Mouse (Mus musculus) MN1 (cell line): ENCODE data around the gene Dab1.

Experiments
- DNase-seq: peaks from one replicate; pipeline ENCODE4 v3.0.0-alpha.2; 2016; ENCODE audit warnings: low spot score

Dab1 gene

DNA sequence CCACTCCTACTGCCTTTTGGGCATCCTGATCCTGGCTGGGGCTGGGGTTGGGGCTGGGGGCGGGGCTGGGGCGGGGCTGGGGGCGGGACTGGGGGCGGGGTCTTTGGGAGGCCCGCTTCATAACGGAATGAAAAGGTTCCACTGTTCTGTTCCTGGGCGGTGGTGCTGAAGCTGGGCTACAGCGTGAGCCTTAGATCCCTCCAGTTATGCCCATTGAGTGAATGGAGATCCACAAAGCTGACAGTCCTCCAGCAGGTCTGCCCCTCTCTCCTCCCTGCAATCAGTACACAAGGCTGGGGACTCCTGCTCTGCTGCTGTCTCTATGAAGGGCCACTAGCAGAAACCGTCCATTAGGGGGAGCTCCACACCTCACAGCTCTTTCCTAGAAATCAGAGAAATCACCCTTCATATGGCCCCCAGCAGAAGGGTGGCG, 895.4 kb downstream of the Dab1 start:
- DNase-seq = no peak

DNA sequence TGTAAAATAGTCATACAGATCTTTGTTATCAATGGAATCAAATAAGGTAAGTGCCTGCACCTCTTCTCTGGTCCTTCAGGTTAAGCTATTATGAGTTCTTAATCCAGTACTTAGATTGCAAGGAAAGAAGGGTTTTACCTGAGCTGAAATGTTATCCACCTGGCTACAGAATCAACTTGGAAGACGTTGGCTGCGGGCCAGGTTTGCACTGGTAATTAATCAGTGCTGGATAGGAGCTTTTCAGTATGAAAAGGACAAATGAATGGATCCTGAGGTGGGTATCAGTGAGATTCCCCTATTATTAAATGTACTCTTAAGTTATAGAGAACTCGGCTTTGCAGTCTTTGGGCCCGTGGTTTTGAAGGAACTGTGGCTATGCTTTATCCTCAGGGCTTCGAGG, 896.5 kb downstream of the Dab1 start:
- no peak for DNase-seq

DNA sequence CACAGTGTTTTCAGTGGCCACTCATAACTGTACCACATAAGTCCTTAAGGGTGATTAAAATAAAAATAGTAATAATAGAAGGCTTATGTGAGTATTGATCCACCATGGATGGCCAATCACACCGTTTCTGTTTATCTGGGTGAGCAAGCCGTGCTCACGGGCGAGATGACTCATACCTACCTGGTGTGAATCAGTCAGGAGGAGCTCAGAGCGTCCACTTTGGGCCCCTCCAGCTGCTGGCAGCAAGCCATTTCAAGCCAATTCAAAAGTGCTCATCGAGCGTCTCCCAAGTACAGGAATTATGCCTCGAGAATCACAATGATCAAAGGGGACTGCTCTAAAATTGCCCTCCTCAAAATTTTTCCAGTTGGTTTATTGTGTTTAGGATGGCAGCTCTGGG, 903.2 kb downstream of the Dab1 start:
- no peak for DNase-seq

DNA sequence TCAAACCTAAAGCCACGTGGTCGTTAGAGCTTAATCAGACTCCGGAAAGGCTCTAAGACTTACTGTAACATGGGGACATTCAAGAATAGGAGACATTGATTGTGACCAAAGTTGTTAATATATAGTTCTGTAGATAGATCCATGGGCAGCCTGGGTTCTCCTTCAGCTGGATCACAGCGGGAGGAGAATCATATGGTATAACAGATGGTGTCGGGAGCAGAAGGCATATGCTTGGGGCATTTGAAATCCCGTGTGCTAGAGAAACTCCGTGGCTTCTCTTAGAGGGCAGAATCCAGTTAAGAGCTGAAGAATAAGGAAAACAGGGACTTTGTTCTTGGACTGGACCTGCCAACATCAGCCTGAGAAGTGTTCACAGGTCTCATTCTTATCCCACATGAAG, 904.6 kb downstream of the Dab1 start:
- DNase-seq = no peak

DNA sequence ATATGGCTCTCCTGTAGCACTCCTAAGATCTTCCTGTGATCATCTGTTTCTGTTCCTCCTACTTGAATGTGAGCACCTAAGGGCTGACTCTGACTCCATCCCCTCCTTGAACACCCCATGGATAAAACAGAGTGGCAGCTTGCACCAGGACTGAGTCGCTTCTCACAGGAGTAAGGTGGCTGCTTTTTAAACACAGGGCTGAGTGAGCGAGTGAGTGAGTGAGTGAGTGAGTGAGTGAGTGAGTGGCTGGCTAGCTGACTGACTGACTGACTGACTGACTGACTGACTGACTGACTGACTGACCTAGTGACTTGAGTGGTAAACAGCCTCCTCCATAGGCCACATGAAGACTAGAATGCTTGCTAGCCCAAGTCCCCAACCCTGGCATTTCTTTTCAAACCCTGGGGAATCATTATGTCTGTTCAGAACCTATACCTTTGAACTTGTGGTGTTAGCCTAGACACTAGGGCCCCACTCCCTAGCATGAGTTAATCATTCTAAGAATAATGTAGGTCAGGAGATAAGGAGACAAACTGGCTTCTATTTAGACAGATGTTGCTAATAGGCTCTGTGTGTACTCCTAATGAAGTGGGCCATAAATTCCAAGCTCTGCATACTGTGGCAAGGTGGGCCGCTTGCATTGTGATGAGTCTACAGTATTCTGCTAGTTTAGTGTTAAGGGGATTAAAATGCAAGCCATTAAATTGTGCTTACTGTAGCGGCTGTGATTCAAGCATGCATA, 910.9 kb downstream of the Dab1 start:
- DNase-seq = no peak

DNA sequence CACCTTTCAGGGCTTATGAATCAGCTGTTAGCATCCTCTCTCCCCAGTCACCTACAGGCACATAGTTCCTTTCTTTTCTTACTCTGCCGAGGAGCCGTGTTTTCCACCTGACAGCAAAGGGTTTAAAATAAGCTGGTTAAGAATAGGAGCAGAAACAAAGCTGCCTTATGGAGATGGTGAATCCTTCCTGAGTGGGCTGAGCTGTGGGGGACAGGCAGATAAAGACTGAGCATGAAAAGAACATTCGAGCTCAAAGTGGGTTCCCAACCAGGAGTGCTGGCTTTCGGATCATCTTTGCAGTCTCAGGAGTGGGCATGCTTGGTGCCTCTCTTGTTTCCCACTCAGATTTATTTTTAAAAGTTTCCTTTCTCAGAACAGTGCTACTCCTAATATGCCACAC, 913.7 kb downstream of the Dab1 start:
- no peak for DNase-seq

DNA sequence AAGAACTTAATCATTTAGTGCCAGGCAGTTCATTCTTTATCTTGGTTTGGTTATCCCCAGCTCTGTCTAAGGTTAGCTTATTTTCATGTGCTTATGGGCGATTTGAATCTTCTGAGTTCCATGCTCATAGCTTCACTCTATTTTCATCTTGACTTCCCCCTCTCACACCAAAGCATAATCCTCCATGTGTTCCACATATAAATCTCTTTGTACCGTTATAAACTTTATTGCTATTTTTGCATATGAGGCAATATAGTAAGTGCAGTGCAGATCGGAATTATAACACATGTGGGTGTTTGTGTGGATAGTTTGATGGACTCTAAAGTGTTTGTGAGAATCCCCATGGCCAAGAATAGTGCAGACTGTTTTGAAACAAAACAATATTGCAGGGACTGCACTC, 919.3 kb downstream of the Dab1 start:
- DNase-seq = no peak

DNA sequence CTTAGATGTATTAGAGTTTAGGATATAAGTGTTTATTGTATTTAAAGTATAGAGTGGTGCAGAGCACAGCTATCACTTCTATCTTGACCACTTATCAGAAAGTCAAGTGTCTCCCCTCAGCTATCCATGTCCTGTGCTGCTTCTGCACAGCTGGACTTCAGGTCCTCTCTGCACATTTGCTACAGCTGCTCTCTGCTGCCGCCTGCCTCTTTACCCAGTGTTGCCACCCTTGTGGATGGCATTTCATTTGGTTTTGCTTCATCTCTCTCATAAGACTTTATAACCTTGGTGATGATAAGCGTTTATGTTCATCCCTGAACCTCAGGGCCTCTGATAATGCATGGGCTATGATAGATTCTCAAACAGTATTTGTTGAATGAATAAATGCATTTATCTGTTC, 919.9 kb downstream of the Dab1 start:
- no peak for DNase-seq

DNA sequence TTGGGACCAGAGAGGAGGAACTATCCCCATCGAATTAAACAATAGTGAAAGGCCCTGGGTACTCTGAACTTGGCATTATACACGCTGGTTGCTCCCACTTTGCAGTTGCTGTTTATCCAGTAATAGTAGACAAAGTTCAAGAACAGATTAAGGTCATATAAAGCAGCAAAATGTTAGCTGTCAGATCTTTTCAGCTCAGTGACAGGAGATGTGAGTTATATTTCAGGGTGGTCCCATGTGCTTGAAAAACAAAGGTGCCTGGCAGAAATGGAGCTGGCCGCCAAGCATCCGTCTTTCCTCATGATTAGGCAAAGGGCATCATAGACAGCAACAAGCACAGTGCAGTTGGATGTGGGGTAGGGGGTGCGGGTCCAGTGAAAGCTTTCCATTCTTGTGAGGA, 927.9 kb downstream of the Dab1 start:
- no peak for DNase-seq

DNA sequence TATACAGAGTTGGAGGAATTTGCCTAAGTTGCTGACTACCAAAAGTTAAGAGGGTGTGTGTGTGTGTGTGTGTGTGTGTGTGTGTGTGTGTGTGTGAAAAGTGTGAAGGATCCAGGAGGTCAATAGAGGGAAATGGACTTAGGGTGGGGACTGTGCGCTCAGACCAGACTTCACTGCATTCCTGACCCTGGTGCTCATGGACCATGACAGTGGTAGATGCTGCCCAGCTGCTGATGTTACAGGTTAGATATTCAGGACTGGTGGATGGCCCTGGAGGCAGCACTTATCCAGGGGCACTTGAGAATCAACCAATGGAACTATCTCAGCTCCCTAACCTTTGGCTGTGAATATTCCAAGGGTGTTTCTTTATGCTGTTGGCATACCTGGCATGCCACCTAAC, 929.1 kb downstream of the Dab1 start:
- DNase-seq = no peak

DNA sequence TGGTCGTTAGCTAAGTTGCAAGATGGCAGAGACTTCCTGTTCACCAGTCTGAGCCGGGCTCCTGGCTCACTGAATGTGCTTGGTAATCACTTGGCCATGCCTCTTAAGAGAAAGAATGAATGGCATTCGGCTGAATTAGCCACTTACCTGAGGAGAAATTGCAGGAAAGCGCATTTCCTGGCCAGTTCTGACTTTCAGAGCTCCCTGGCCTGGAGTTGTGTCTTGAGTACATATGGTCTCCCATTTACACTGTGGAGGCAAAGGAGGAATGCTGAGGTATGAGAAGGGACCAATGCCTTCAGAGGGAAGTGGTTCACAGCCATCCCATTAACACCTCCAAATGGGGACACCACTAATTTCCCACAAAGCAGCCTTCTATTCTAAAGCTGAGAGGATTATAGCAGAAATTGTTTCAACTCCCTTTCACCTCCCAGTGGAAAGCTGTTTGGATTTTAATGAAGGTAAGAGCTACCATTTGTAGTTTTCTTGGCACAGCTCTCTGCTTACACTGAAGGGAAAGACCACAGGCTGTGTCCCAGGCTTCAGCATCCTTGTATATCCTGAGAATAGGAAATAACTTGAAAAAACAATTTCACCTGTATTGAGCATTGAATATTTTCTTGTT, 931.5 kb downstream of the Dab1 start:
- DNase-seq = no peak

DNA sequence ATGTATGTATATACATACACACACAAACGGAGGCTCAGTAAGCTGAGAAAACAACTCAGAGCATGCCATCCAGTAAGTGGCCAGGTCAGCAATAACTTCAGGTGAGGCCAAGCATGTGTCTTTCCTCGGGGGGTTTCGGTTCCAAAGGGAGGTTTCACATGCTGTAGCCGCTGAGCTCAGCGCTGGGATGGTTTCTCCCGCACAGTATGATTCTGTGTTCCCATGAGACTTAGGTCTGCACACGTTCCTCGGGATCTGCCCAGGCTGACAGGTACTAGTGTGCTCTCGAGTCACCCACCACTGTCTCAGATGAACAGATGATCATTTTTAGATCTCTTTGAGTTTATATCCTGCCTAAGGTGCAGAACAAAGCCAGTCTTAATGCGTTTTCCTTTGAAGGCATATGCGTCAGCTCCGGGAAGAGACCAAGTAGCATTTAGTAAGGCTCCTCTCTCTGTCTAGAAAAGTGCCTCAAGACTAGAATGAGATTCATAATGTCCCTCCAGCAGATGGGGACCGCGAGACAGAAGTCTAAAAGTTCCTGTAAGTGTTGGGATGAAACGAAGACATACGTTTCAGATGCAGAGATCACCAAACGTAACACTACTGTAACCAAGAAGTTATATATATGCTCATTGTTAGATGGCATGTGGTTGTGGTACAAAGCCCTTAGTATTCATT, 932.4 kb downstream of the Dab1 start:
- no peak for DNase-seq

DNA sequence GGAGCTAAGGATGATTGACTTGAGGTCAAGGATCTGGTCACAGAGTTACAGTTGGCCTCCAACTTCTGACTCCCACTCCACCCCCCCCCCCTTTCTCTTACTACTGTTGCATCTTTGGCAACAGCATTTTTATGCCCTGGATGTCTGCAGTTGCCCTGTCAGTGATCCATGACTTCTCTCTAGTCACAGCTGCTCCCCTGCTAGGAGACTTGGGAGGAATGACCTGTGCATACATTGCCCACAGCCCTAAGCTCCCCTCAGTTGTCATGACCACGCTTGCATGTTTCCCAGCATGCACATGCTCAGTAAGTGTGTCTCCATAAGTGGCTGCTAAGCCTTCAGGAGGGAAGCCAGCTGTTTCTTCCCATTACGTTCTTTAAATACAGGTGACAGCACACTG, 936.2 kb downstream of the Dab1 start:
- no peak for DNase-seq

DNA sequence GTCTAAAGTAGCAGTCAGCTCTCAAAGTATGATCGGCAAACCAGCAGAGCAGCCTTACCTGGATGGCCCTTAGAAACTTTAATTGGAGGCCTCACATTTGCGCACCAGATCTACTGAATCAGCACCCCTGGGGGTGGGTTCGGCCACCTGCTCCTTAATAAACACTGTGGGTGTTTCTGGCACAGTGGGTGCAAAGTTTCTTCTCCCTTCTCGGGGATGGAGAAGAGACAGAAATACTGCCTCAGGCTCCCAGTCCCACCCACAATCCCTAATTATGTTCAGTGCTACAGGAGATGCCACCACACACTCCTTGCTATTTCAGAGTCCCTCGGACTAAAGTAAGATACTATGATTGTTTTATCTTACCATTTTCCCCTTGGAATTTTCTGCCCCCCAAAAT, 944.4 kb downstream of the Dab1 start:
- no peak for DNase-seq

DNA sequence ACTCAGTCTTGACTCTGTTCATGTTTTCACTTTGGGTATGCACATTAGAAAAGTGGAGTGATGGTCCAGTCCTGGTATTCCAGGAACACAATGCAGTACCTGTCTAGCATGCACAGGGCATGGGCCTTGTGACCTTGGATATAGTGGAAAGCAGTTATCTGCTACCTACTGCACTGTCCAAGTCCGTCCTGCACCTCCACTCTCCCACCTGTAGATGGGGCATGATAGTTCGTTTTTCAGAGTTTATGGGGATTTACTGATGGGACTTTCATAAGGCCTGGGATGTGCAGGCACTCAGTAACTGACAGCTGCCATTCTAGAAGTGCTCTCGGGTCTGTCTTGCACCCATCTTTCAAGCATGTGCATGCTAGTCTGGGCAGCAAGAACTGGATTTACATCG, 951.4 kb downstream of the Dab1 start:
- no peak for DNase-seq

DNA sequence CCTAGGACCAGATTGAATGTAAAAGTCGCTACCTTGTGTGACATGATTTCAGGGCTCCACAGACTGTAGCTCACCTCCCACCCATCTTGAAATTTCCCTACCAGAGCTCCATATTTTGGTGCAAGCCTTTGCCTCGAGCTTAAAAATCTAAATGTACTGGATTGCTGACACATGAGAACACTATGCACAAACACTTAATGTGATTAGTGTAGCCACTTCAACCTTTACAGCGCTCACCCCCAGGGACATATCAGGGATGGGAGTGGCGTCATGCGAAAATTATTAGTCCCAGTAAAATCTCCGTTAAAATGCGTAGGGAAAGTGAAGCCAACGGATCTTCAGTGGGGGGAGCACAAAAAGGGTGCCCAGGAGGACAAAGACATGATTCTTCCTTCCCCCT, 953.3 kb downstream of the Dab1 start:
- DNase-seq = no peak

DNA sequence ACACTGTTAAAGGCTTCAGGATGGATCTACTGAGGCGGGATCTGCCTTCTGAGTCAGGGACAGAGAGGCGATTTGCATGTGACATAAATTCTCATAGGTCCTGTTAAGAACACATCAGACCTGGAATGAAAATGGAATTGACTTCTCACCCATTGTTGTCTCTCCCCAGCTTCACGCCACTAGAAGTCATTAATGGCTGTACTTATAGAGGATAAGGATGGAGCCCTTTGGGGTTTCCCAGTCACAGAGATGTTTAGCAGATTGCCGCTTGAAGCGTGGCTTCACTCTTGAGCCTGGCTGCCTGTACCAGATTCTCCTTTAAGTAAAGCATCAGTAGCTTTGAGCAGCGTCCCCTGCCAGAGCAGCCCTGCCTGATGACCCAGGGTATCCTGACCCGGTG, 954.3 kb downstream of the Dab1 start:
- no peak for DNase-seq

DNA sequence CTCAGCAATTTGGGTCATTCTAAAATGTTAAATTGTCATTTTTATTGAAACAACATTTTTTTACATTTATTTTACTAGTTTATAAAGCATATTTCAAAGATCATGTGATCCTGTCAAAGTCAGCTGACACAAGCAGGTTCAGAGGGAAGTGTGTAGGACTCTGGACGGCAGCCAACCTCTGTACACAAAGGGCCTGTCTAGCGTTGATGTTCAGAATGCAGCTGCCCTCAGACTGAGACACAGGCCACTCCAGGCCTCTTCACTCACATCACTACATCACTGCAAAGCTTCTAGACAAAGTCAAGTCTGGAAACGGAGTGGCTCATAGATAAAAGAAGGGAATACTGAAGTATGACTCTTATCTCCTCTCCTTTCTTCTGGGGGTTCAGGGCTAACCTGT, 959.2 kb downstream of the Dab1 start:
- DNase-seq = peak; percentile 22

DNA sequence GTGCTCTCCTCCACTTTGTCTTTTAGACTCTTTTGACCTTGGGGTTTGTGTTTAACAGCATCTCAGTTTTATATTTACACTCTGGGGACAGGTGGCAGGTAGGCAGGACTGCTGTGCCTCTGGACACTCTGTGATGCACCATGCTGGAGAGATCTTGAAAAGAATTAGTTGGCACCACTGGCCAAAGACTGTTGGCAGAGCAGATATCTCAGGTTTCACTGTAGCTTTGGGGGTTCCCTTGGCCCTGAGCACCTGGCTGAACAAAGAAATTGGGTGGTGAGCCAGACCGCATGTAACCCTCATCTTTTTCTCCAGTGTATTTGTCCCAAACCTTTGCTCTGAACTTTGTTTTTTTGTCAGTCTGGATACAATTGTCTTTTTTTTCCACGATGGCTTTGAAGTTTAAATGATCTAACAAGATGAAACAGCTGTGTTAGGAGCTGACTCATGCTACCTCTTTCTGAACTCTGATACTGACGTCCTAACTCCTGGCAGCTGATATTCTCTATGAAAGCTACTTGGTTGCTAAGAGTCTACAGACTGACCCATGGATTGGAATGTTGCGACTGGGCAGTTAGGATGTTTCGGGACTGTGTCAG, 960.9 kb downstream of the Dab1 start:
- DNase-seq = no peak

DNA sequence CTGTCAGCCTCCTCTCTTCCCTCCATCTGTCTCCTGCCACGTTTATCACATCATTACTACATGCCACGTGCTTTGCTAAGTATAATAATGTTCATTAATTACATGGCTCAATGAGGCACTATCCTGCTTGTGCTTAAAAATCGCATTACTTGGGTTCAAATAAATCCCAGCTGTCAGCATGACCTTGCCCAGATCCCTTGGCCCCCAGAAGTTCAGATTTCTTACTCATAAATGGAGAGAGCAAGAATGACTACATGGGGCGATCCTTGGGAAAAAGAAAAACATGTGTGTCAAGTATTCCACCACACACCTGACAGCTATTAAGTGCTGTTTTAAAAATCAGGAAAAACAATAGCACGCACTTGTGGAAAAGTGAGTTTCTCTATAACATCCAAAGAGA, 963.6 kb downstream of the Dab1 start:
- no peak for DNase-seq

DNA sequence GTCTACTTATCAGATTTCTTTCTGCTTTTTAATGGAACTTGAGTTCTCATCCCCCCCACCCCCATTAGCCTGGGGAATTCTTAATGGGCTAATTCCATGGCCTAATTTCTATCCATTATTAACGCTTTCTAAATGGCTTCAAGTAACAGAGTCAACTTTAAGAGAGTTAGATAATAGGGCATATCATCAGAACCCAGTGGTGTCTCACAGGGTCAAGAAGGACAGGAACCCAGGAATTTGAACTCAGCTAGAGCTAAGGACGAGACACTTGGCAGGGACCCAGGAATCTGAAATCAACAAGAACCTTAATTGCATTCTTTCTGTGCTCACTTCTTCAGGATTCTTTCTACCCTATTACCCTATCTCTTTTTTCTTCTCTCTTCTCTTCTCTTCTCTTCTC, 968.7 kb downstream of the Dab1 start:
- no peak for DNase-seq

DNA sequence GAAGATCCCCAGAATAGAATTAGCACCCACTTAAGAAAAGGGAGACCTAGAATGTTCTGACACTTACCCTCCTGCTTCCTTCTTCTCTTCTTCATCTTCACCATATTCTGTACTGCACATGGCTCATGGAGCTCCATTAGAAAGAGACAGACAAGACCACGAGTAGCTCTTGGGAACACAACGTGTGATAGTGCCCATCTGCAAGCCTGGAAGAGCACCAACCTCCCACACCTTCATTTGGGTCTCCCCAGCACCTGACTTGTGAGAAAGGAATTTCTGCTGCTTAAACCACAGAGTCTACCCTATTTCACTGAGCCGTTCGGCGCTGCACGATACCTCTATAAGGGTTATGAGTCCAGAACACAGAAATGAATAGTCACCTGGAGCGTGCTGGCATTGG, 977.8 kb downstream of the Dab1 start:
- DNase-seq = no peak
